Mouse (Mus musculus) hindbrain, embryonic 15.5 days (tissue): ENCODE results near the gene Trim28. TPM values are rescaled to one million over a fixed set of nuclear protein-coding genes. Genes with fewer than 3 reads are reported as not detected.
"Not testable (repeated sequence)": the region's sequence is repeated elsewhere in the genome, so short reads cannot be mapped to it uniquely, and the experiment has no call there.

Experiments used
- ATAC-seq: fragments of 200-750 bp; cut with Nextera tagmentation; 2 replicates; pipeline ENCODE4 v1.8.0; 2017; ENCODE audit warnings: low read depth, moderate number of reproducible peaks, moderate TSS enrichment; ENCODE audit not compliant: low FRiP score
- H3K27ac ChIP-seq: fragments of 300-500 bp; sonication (generic); replicated peaks from 2 replicates; pipeline ENCODE4 v1.5.1; 2015; ENCODE audit warnings: mild to moderate bottlenecking, inconsistent platforms
- H3K27me3 ChIP-seq: fragments of 300-500 bp; sonication (generic); 2 replicates; pipeline ENCODE4 v1.6.1; 2015; ENCODE audit warnings: control low read depth, inconsistent platforms
- H3K36me3 ChIP-seq: fragments of 300-500 bp; sonication (generic); 2 replicates; pipeline ENCODE4 v1.6.1; 2015; ENCODE audit warnings: control low read depth, inconsistent platforms
- H3K4me1 ChIP-seq: fragments of 300-500 bp; sonication (generic); replicated peaks from 2 replicates; pipeline ENCODE4 v1.6.1; 2015; ENCODE audit warnings: control low read depth, inconsistent platforms
- H3K4me2 ChIP-seq: fragments of 300-500 bp; sonication (generic); 2 replicates; pipeline ENCODE4 v1.6.1; 2015; ENCODE audit warnings: moderate library complexity, mild to moderate bottlenecking, inconsistent platforms
- H3K4me3 ChIP-seq: fragments of 300-500 bp; sonication (generic); 2 replicates; pipeline ENCODE4 v1.5.1; 2015; ENCODE audit warnings: mild to moderate bottlenecking, inconsistent platforms
- H3K9ac ChIP-seq: fragments of 300-500 bp; sonication (generic); 2 replicates; pipeline ENCODE4 v1.6.1; 2015; ENCODE audit warnings: inconsistent platforms
- H3K9me3 ChIP-seq: fragments of 300-500 bp; sonication (generic); 2 replicates; pipeline ENCODE4 v1.6.1; 2016; ENCODE audit warnings: control low read depth, inconsistent platforms
- WGBS: fragments of 180-500 bp; shearing (Covaris S2); methylation state at CpG from one replicate; pipeline ENCODE4 v1.1.7; 2015; 5-methylcytosine and 5-hydroxymethylcytosine counted together
- polyA plus RNA-seq: library from polyadenylated mRNA; unstranded; fragments of >200 nt; fragmentation: Nextera tagmentation; extraction: Ambion mirVana; gene quantifications from 2 replicates; pipeline ENCODE4 v1.2.1, GENCODE M21; 2015

Trim28 gene
- polyA plus RNA-seq, 1 experiment from 2014 or later = 230 TPM

DNA sequence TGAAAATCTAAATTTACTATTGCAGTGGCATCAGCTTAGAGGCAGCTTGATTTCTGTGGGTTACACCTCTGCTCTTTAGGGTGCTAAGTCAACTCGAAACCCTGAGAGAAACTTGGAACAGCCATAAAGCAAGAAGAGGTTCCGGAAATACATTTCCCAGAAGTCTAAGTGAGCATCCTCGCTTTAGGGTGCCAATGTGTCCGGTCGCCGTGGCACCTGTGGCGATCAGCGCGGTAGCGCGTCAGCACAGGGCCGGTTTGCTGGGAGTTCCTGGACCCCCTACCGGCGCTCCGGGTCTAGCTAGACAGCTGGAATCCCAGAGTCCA is 55.0 kb downstream of the Trim28 start:
- Histone ChIP-seq H3K27ac (peak overlapping the region; percentile 96), H3K9ac (peak overlapping the region; percentile 54), H3K9me3 (no peaks in the 10 kb centered on the region), H3K4me1 (peaks cover 7% of the 10 kb centered on the region; the same call in 1 of the 2 replicates), H3K4me3 (peak overlapping the region; percentile 69), H3K36me3 (no peaks in the 10 kb centered on the region), H3K27me3 (no peaks in the 10 kb centered on the region), H3K4me2 (peak overlapping the region; percentile 54)
- ATAC-seq = no peak
- 3% methylated on average over 15 of the region's 15 CpGs for WGBS

- 0% methylated on average over 41 of the region's 41 CpGs for WGBS
- H3K4me1 ChIP-seq = peaks cover 7% of the 10 kb centered on the region; the same call in 1 of the 2 replicates
Measured at GRCm38 (mm10) chr7:13054287-13055010, 55.5 kb downstream of the Trim28 start, which contains the start of gene Mzf1. Mzf1 (minus strand) TSS chr7:13054764.

DNA sequence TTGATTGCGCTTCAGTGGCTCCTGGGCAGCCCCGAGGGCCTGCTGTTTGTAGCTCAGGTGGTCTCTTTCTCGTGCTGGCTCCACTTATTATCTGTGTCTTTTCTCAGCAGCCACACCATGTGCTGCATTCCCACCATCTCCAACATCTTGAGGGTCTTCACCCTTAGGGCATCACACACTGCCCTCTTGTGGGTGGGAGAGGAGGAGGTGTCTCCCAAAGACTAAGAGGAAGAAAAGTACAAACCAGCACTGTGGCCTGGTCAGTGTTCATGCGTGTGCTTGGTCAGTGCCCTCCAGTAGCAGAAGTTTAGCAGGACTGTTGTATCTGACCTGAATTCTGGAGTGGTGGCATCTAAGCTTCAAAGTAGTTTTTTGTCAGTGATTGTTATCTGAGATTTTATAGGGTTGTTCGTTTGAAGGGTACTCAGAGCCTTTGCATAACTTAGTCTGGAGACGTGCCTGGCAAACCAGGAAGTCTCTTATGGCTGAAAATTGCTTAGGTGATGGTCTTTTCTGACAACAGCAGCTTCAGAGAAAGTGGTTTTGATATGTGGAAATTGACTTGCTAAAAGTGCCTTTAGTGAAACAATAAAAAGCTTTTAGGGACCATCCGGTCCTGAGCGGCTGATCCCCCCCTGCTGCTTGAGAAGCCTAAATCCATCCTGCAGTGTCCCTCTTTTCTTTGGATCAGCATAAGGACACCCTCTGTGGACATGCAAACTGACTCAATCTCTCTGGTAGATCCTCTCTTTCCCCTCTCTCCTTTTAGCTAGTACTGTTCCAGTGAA is 58.2 kb downstream of the Trim28 start:
- no peaks in the 10 kb centered on the region for H3K9me3 ChIP-seq
- no peak overlapping the region for H3K4me3 ChIP-seq
- peaks cover 7% of the 10 kb centered on the region; the same call in 1 of the 2 replicates for H3K4me1 ChIP-seq
- H3K27me3 ChIP-seq = no peaks in the 10 kb centered on the region
- H3K4me2 ChIP-seq = no peak overlapping the region
- no peak overlapping the region for H3K27ac ChIP-seq
- ATAC-seq = no peak
- 59% methylated on average over 8 of the region's 8 CpGs for WGBS
- H3K36me3 ChIP-seq = no peaks in the 10 kb centered on the region
- H3K9ac ChIP-seq = no peak overlapping the region

More at GRCm38 (mm10) chr7:13054287-13055010, 55.5 kb downstream of the Trim28 start, which contains the start of gene Mzf1:
- H3K36me3 ChIP-seq = no peaks in the 10 kb centered on the region
- H3K9ac ChIP-seq = peak within 1 kb of the TSS; percentile 54
- peak within 1 kb of the TSS; percentile 69 for H3K4me3 ChIP-seq
- H3K4me2 ChIP-seq = peak within 1 kb of the TSS; percentile 54
- H3K27me3 ChIP-seq = no peaks in the 10 kb centered on the region
- no peaks in the 10 kb centered on the region for H3K9me3 ChIP-seq
- peak within 1 kb of the TSS; percentile 96 for H3K27ac ChIP-seq
- ATAC-seq = peak; percentile 96

DNA sequence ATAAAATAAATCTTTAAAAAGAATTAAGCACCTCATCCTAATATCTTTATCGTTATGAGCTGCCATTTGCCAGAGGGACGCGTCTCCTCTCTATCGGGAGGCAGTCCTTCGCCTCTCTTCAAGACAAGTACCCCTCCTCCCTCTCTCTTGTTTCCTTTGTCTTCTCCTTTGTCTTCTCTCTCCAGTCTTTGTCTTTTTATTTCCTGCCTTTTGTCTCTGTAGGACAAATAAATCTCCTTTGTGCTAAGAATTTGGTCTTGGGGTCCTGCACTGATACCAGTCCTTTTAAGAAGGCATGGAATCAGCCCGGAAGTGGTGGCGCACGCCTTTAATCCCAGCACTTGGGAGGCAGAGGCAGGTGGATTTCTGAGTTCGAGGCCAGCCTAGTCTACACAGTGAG is 60.6 kb downstream of the Trim28 start:
- WGBS = 88% methylated on average over 9 of the region's 9 CpGs

GRCm38 (mm10) chr7:13063399-13063798 is 64.5 kb downstream of the Trim28 start:
- not testable (repeated sequence) for H3K4me1 ChIP-seq, H3K9me3 ChIP-seq, H3K27me3 ChIP-seq, H3K9ac ChIP-seq, ATAC-seq, H3K4me3 ChIP-seq, H3K36me3 ChIP-seq, H3K4me2 ChIP-seq, H3K27ac ChIP-seq
- WGBS = 61% methylated on average over 2 of the region's 2 CpGs

More for the DNA sequence above, 60.6 kb downstream of the Trim28 start:
- Histone ChIP-seq H3K9me3 (no peaks in the 10 kb centered on the region), H3K9ac (no peak overlapping the region), H3K4me2 (no peak overlapping the region), H3K4me1 (no peaks in the 10 kb centered on the region; the same call in 1 of the 2 replicates), H3K4me3 (no peak overlapping the region), H3K27ac (no peak overlapping the region), H3K36me3 (no peaks in the 10 kb centered on the region), H3K27me3 (no peaks in the 10 kb centered on the region)
- no peak for ATAC-seq

DNA sequence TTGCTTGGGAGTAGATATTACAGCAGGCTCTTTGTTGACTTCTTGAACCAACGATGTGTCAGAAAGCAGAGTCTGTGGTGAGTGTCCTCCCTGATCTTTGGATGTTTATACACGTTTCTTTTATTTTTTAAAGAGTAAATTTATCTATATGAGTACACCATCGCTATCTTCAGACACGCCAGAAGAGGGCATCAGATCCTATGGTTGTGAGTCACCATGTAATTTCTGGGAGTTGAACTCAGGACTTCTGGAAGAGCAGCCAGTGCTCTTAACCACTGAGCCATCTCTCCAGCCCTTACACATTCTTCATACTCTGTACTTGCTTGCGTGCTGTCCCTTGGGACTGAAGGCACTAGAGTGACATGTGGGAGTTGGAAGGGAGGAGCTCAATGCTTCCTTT is 73.4 kb downstream of the Trim28 start:
- no peaks in the 10 kb centered on the region for H3K4me1 ChIP-seq
- H3K27me3 ChIP-seq = no peaks in the 10 kb centered on the region
- H3K27ac ChIP-seq = no peak overlapping the region
- ATAC-seq = no peak
- H3K9ac ChIP-seq = no peak overlapping the region
- no peak overlapping the region for H3K4me3 ChIP-seq
- WGBS = 69% methylated on average over 5 of the region's 5 CpGs
- no peaks in the 10 kb centered on the region for H3K9me3 ChIP-seq
- no peak overlapping the region for H3K4me2 ChIP-seq
- H3K36me3 ChIP-seq = no peaks in the 10 kb centered on the region

Other genes with a start within 250 kb of the Trim28 start
- 28.2 and 33.1 TPM in 2 replicates for gene Zscan18, start 195.5 kb upstream of the Trim28 start, polyA plus RNA-seq
- gene Zfp329, start 180.3 kb upstream of the Trim28 start, polyA plus RNA-seq = 28.3 and 30.0 TPM in 2 replicates
- 26.2 and 27.6 TPM in 2 replicates for gene Zfp110, start 164.4 kb upstream of the Trim28 start, polyA plus RNA-seq
- gene Zfp128, start 117.9 kb upstream of the Trim28 start, polyA plus RNA-seq = 7.5 TPM in 2 replicates
- 9.9 and 12.4 TPM in 2 replicates for gene Zscan22, start 101.3 kb upstream of the Trim28 start, polyA plus RNA-seq
- gene Rps5, start 76.8 kb upstream of the Trim28 start, polyA plus RNA-seq = 549 and 585 TPM in 2 replicates
- gene Rnf225, start 71.7 kb upstream of the Trim28 start, polyA plus RNA-seq = 1.1 and 1.3 TPM in 2 replicates
- gene Zfp324, start 33.3 kb upstream of the Trim28 start, polyA plus RNA-seq = 13.4 and 13.6 TPM in 2 replicates
- gene Zfp446, start 21.3 kb upstream of the Trim28 start, polyA plus RNA-seq = 11.7 and 11.8 TPM in 2 replicates
- gene Slc27a5, start 922 bp upstream of the Trim28 start, polyA plus RNA-seq = 0.39 and 0.45 TPM in 2 replicates
- 40.7 and 42.5 TPM in 2 replicates for gene Zbtb45, start 10.9 kb downstream of the Trim28 start, polyA plus RNA-seq
- gene Chmp2a, start 35.7 kb downstream of the Trim28 start, polyA plus RNA-seq = 170 and 171 TPM in 2 replicates
- 162 and 163 TPM in 2 replicates for gene Ube2m, start 39.2 kb downstream of the Trim28 start, polyA plus RNA-seq
- 9.0 and 9.3 TPM in 2 replicates for gene Mzf1, start 55.6 kb downstream of the Trim28 start, polyA plus RNA-seq
- 0.13 and 0.14 TPM in 2 replicates for gene Vmn1r85, start 96.1 kb downstream of the Trim28 start, polyA plus RNA-seq
- 0.03 TPM in 1 of 2 replicates, not detected in the other for gene Vmn1r86, start 120.8 kb downstream of the Trim28 start, polyA plus RNA-seq
- not detected in 2 replicates for gene Vmn1r87, start 141.0 kb downstream of the Trim28 start, polyA plus RNA-seq
- not detected in 2 replicates for gene Vmn1r88, start 160.5 kb downstream of the Trim28 start, polyA plus RNA-seq
- not detected in 2 replicates for gene Vmn1r89, start 213.9 kb downstream of the Trim28 start, polyA plus RNA-seq